8 mouse cellular contexts compared by ENCODE assay signal in the genomic region with DNA sequence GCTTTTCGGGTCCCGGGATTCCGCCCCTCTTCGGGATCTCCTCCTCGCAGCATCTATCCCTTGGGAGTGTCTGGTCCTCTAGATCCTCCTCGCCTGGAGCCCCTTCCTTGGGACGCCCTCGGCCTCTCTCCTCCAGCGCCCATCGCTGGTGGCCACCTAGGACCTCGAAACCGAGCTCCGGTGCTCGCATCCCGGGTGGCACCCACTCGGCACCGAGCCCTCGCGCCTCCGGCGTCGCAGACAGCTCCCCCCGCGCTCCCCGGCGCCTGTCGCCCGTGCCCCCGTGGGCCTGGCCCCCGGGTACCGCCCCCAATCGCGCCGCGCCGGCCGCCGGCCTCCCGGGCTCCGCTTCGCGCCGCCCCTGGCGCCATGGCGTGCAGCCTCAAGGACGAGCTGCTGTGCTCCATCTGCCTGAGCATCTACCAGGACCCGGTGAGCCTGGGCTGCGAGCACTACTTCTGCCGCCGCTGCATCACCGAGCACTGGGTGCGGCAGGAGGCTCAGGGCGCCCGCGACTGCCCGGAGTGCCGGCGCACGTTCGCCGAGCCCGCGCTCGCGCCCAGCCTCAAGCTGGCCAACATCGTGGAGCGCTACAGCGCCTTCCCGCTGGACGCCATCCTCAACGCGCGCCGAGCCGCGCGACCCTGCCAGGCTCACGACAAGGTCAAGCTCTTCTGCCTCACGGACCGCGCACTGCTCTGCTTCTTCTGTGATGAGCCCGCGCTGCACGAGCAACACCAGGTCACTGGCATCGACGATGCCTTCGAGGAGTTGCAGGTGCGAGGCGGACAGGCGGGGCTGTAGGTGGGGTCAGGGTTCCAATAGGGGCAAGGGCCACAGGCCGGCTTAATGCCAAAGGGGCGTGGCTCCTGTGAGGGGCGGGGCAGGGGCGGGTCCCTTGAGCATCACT. TPM values are rescaled to one million over a fixed set of nuclear protein-coding genes. Genes with fewer than 3 reads are reported as not detected.
DNase-seq lines count a peak whose midpoint lies in the region; ATAC-seq and TF ChIP-seq lines count a peak whose summit lies in the region.

No protein-coding gene starts in this region.

- peak; percentile 20 for ATAC-seq in embryonic facial prominence, embryonic 11.5 days (replicated peaks; ENCODE audit: insufficient number of reproducible peaks, low FRiP score, low TSS enrichment, low read depth)
- ATAC-seq in heart, embryonic 16.5 days (replicated peaks; ENCODE audit: extremely low read depth, insufficient read depth, low FRiP score) = peak; percentile 63

- WGBS in embryonic facial prominence, embryonic 11.5 days = under 1% methylated on average over 92 of the region's 94 CpGs
- WGBS in heart, embryonic 16.5 days = under 1% methylated on average over 94 of the region's 94 CpGs

- peak overlapping the region; percentile 62 for H3K4me3 ChIP-seq in ES-Bruce4 (ENCODE audit: low read depth, low read length)
- H3K4me3 ChIP-seq in embryonic facial prominence, embryonic 11.5 days (ENCODE audit: low read depth, low read length) = peak overlapping the region; percentile 82
- H3K4me3 ChIP-seq in heart, embryonic 16.5 days (ENCODE audit: low read length) = peak overlapping the region; percentile 62

- H3K27ac ChIP-seq in ES-Bruce4 (ENCODE audit: insufficient read depth, low read length) = no peak overlapping the region
- H3K27ac ChIP-seq in embryonic facial prominence, embryonic 11.5 days (replicated peaks; ENCODE audit: low read depth, low read length) = peak overlapping the region; percentile 43
- H3K27ac ChIP-seq in heart, embryonic 16.5 days (ENCODE audit: low read length) = no peak overlapping the region

- no peaks in the 10 kb centered on the region for H3K36me3 ChIP-seq in ES-Bruce4 (ENCODE audit: control insufficient read depth, insufficient read depth, low read length, poor library complexity, severe bottlenecking)
- H3K36me3 ChIP-seq in embryonic facial prominence, embryonic 11.5 days (replicated peaks; ENCODE audit: control insufficient read depth, insufficient read depth, low read depth, low read length) = no peaks in the 10 kb centered on the region
- H3K36me3 ChIP-seq in heart, embryonic 16.5 days (ENCODE audit: control insufficient read depth, insufficient read depth) = no peaks in the 10 kb centered on the region

- H3K27me3 ChIP-seq in ES-Bruce4 (ENCODE audit: control insufficient read depth, insufficient read depth, low read length, poor library complexity, severe bottlenecking) = peaks cover 7% of the 10 kb centered on the region; the same call in 1 of the 2 replicates
- no peaks in the 10 kb centered on the region for H3K27me3 ChIP-seq in embryonic facial prominence, embryonic 11.5 days (ENCODE audit: control insufficient read depth, insufficient read depth, low read length)
- peaks cover 14% of the 10 kb centered on the region for H3K27me3 ChIP-seq in heart, embryonic 16.5 days (ENCODE audit: control insufficient read depth, insufficient read depth, low read length)

- peak overlapping the region; percentile 61 for H3K9ac ChIP-seq in ES-Bruce4 (ENCODE audit: low read depth, poor library complexity, severe bottlenecking)
- H3K9ac ChIP-seq in embryonic facial prominence, embryonic 11.5 days (replicated peaks; ENCODE audit: low read length) = peak overlapping the region; percentile 66
- peak overlapping the region; percentile 70 for H3K9ac ChIP-seq in heart, embryonic 16.5 days (ENCODE audit: low read length)

- peak; percentile 51 for DNase-seq in adrenal gland, adult 8-10 months
- peak; percentile 49 for DNase-seq in embryonic facial prominence, embryonic 11.5 days (ENCODE audit: low spot score)
- DNase-seq in kidney, postnatal 14 days = peak; percentile 52
- DNase-seq in lung, postnatal 14 days = peak; percentile 53
- DNase-seq in retina, embryonic 14.5 days (ENCODE audit: low spot score) = peak; percentile 54
- DNase-seq in thymus, postnatal 4 days = peak; percentile 53

- no peak for TF ChIP-seq POLR2A in ES-Bruce4 (IDR thresholded peaks at IDR 0.05; ENCODE audit: insufficient read depth, low read length)

- peak overlapping the region; percentile 98 for H3K4me2 ChIP-seq in embryonic facial prominence, embryonic 11.5 days (ENCODE audit: low read depth, low read length)
- H3K4me2 ChIP-seq in heart, embryonic 16.5 days (ENCODE audit: low read depth, low read length) = peak overlapping the region; percentile 89

- TF ChIP-seq EP300 in ES-Bruce4 (IDR thresholded peaks at IDR 0.05; ENCODE audit: insufficient read depth, low read depth, low read length) = no peak

- no peak for TF ChIP-seq CTCF in ES-Bruce4 (IDR thresholded peaks at IDR 0.05; ENCODE audit: low read depth, low read length)

- peaks cover 8% of the 10 kb centered on the region for H3K9me3 ChIP-seq in ES-Bruce4 (replicated peaks; ENCODE audit: control insufficient read depth, insufficient read depth, low read length, poor library complexity, severe bottlenecking)
- H3K9me3 ChIP-seq in embryonic facial prominence, embryonic 11.5 days (replicated peaks; ENCODE audit: control insufficient read depth, low read length) = no peaks in the 10 kb centered on the region
- 0 out of 2 replicates have a peak, but pooled peaks cover 7% of the 10 kb centered on the region for H3K9me3 ChIP-seq in heart, embryonic 16.5 days (replicated peaks; ENCODE audit: control insufficient read depth, low read length)

- no peaks in the 10 kb centered on the region for H3K4me1 ChIP-seq in ES-Bruce4 (ENCODE audit: control insufficient read depth, insufficient read depth, low read length)
- H3K4me1 ChIP-seq in embryonic facial prominence, embryonic 11.5 days (ENCODE audit: control insufficient read depth, insufficient read depth, low read length) = no peaks in the 10 kb centered on the region; the same call in 1 of the 2 replicates
- H3K4me1 ChIP-seq in heart, embryonic 16.5 days (ENCODE audit: control insufficient read depth, insufficient read depth, low read length) = peaks cover 6% of the 10 kb centered on the region; the same call in 1 of the 2 replicates

RNA-seq across cellular contexts. Expression of a gene that starts 0.7 kb away (rescaled TPM):
- polyA plus RNA-seq in ES-Bruce4 (2011; ENCODE audit: insufficient read depth, insufficient read length, low read depth, missing spikeins) = 1.9 and 2.8 TPM in 2 replicates
- total RNA-seq in adrenal gland, adult 8-10 months (2022) = 10 to 100 TPM in 3 of 4 experiments, 1 to 10 TPM in 1; 9.0 to 14.6 (median 11.1) TPM
- 13.9 and 14.6 TPM in 2 replicates for polyA plus RNA-seq in embryonic facial prominence, embryonic 11.5 days (2014; fragmentation: Nextera tagmentation; extraction: Ambion mirVana)
- polyA plus RNA-seq in heart, embryonic 16.5 days (2015; fragmentation: Nextera tagmentation; extraction: Ambion mirVana) = 1.6 and 2.3 TPM in 2 replicates
